Mouse (Mus musculus) c-Kit-positive CD71-positive TER-119-negative erythroid progenitor cells, embryonic 14.5 days (primary cell): Measurements from ENCODE around the gene Ccdc43.
"Not testable (repeated sequence)": the region's sequence is repeated elsewhere in the genome, so short reads cannot be mapped to it uniquely, and the experiment has no call there.

Experiments used
- DNase-seq: peaks from one replicate; pipeline ENCODE4 v3.0.0-alpha.2; 2013; ENCODE audit warnings: low read depth

The Ccdc43 gene

GRCm38 (mm10) chr11:102697338-102698017, at the start of gene Ccdc43:
Gene Ccdc43, minus strand, starts transcription at chr11:102697782.
- peak; percentile 74 for DNase-seq

- no peak for DNase-seq
Measured at GRCm38 (mm10) chr11:102744746-102745145, 47.2 kb upstream of the Ccdc43 start.

GRCm38 (mm10) chr11:102742843-102743242, 45.3 kb upstream of the Ccdc43 start:
- no peak for DNase-seq

- DNase-seq = no peak
Measured at GRCm38 (mm10) chr11:102742066-102742465, 44.5 kb upstream of the Ccdc43 start.

GRCm38 (mm10) chr11:102741129-102741950, 43.8 kb upstream of the Ccdc43 start:
- DNase-seq = no peak

GRCm38 (mm10) chr11:102740634-102741033, 43.1 kb upstream of the Ccdc43 start:
- no peak for DNase-seq

- DNase-seq = peak; percentile 25
Measured at GRCm38 (mm10) chr11:102739278-102739966, 41.8 kb upstream of the Ccdc43 start.

GRCm38 (mm10) chr11:102738046-102738445, 40.5 kb upstream of the Ccdc43 start:
- DNase-seq = no peak

GRCm38 (mm10) chr11:102734961-102735360, 37.4 kb upstream of the Ccdc43 start:
- DNase-seq = no peak

GRCm38 (mm10) chr11:102733146-102733545, 35.6 kb upstream of the Ccdc43 start:
- DNase-seq = no peak

GRCm38 (mm10) chr11:102731366-102731765, 33.8 kb upstream of the Ccdc43 start:
- DNase-seq = no peak

- DNase-seq = no peak
Measured at GRCm38 (mm10) chr11:102729835-102730234, 32.3 kb upstream of the Ccdc43 start.

- DNase-seq = peak; percentile 34
Measured at GRCm38 (mm10) chr11:102728614-102729013, 31.0 kb upstream of the Ccdc43 start.

- DNase-seq = no peak
Measured at GRCm38 (mm10) chr11:102725574-102725973, 28.0 kb upstream of the Ccdc43 start.

- no peak for DNase-seq
Measured at GRCm38 (mm10) chr11:102716135-102716534, 18.6 kb upstream of the Ccdc43 start.

- not testable (repeated sequence) for DNase-seq
Measured at GRCm38 (mm10) chr11:102714578-102714977, 17.0 kb upstream of the Ccdc43 start.

GRCm38 (mm10) chr11:102712411-102712810, 14.8 kb upstream of the Ccdc43 start:
- no peak for DNase-seq

- DNase-seq = not testable (repeated sequence)
Measured at GRCm38 (mm10) chr11:102702206-102702605, 4.6 kb upstream of the Ccdc43 start.

GRCm38 (mm10) chr11:102698018-102698476, 465 bp upstream of the Ccdc43 start:
- peak; percentile 1 for DNase-seq

- DNase-seq = no peak
Measured at GRCm38 (mm10) chr11:102695289-102695688, 2.3 kb downstream of the Ccdc43 start.

- DNase-seq = peak; percentile 66
Measured at GRCm38 (mm10) chr11:102690162-102690561, 7.4 kb downstream of the Ccdc43 start.

GRCm38 (mm10) chr11:102665637-102666435, 31.7 kb downstream of the Ccdc43 start:
- no peak for DNase-seq
